Mouse (Mus musculus): ENCODE measurements around the gene Elfn2. TPM values are rescaled to one million over a fixed set of nuclear protein-coding genes. Genes with fewer than 3 reads are reported as not detected.

Gene Elfn2
- total and polyA plus RNA-seq, 2 experiments, result not detected

DNA sequence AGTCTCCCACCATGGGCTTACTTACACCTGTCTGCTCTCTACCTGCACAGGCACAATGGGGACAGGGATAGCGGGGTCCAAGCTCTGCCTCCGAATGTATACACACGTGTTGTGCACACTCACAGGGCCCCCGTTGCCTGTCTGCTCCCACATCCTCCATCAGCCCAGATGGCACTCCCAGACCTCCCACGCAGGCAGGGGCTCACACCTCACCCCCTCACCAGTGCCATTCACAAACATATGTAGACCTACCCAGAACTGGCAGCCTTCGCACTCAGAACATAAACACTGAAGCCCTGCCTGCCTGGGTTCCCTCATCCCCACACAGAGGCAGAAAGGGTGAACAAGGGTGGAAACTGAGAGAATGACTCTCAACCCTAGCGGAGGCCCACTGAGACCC is 6.6 kb downstream of the Elfn2 start:
- Histone ChIP-seq H3K36me3 (ENCODE audit: control insufficient read depth, insufficient read depth, low read length) (no peaks in the 10 kb centered on the region), H3K4me3 (ENCODE audit: insufficient read depth, low read depth, low read length) (no peak overlapping the region), H3K27me3 (ENCODE audit: control insufficient read depth, insufficient read depth, low read length) (peaks cover 6% of the 10 kb centered on the region; the same call in 1 of the 2 replicates), H3K9ac (ENCODE audit: low read depth, low read length) (no peak overlapping the region), H3K79me2 (ENCODE audit: control insufficient read depth, insufficient read depth, low read length) (no peaks in the 10 kb centered on the region), H3K4me1 (ENCODE audit: control insufficient read depth, insufficient read depth, low read length) (no peaks in the 10 kb centered on the region), H3K27ac (replicated peaks; ENCODE audit: insufficient read depth, low read depth, low read length) (no peak overlapping the region)
- TF ChIP-seq POLR2A (IDR thresholded peaks at IDR 0.05; ENCODE audit: extremely low read depth, insufficient read depth, low read length) (no peak), CTCF (IDR thresholded peaks at IDR 0.05; ENCODE audit: low read depth, low read length) (no peak)
- 79% methylated on average over 7 of the region's 7 CpGs for WGBS
- DNase-seq (ENCODE audit: extremely low read depth, low read depth, low spot score), result no peak

DNA sequence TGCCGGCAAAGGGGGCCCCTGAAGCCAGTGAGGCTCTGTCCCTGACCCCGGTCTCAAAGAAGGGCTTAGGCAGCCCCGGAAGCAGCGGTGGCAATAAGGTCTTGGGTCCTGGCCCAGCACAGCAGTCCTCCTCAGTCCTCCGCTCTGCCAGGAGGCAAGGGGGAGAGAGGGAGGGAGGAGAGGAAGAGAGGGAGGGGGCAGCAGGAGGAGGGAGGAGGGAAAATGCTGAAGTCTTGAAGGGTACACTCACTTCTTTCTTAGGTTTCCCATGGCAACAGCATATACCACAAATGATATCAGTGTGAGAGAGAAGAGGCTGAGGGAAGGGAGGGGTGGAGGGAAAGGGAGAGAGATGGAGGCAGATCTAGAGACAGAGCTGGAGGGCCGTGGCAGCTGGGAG is 7.9 kb downstream of the Elfn2 start:
- Histone ChIP-seq H3K27me3 (ENCODE audit: control insufficient read depth, insufficient read depth, low read length) (peaks cover 6% of the 10 kb centered on the region; the same call in 1 of the 2 replicates), H3K27ac (replicated peaks; ENCODE audit: insufficient read depth, low read depth, low read length) (no peak overlapping the region), H3K4me3 (ENCODE audit: insufficient read depth, low read depth, low read length) (no peak overlapping the region), H3K36me3 (ENCODE audit: control insufficient read depth, insufficient read depth, low read length) (no peaks in the 10 kb centered on the region), H3K79me2 (ENCODE audit: control insufficient read depth, insufficient read depth, low read length) (no peaks in the 10 kb centered on the region), H3K9ac (ENCODE audit: low read depth, low read length) (no peak overlapping the region), H3K4me1 (ENCODE audit: control insufficient read depth, insufficient read depth, low read length) (no peaks in the 10 kb centered on the region)
- no peak for DNase-seq (ENCODE audit: extremely low read depth, low read depth, low spot score)
- WGBS, result 49% methylated on average over 6 of the region's 6 CpGs
- TF ChIP-seq POLR2A (IDR thresholded peaks at IDR 0.05; ENCODE audit: extremely low read depth, insufficient read depth, low read length) (no peak), CTCF (IDR thresholded peaks at IDR 0.05; ENCODE audit: low read depth, low read length) (no peak)

DNA sequence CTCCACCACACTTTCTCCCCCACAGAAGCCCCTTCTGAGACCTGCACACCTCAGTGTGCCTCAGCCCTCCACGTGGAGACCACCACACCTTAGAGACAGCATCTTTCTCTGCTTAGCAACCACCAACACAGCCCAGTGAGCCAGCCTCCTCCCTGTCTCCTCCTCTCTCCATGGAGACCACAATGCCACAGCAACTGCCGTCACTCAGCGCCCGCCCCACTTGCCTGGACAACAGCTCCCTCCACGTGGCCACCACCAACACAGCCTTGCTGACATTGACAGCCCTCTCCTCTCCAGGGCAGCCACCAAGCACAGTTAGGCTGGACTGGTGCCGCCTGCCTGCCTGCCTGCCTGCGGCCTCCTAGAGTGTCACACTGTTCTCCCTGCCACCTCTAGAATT is 8.8 kb downstream of the Elfn2 start:
- Histone ChIP-seq H3K4me1 (ENCODE audit: control insufficient read depth, insufficient read depth, low read length) (no peaks in the 10 kb centered on the region), H3K36me3 (ENCODE audit: control insufficient read depth, insufficient read depth, low read length) (no peaks in the 10 kb centered on the region), H3K27ac (replicated peaks; ENCODE audit: insufficient read depth, low read depth, low read length) (no peak overlapping the region), H3K79me2 (ENCODE audit: control insufficient read depth, insufficient read depth, low read length) (no peaks in the 10 kb centered on the region), H3K27me3 (ENCODE audit: control insufficient read depth, insufficient read depth, low read length) (peaks cover 6% of the 10 kb centered on the region; the same call in 1 of the 2 replicates), H3K9ac (ENCODE audit: low read depth, low read length) (no peak overlapping the region), H3K4me3 (ENCODE audit: insufficient read depth, low read depth, low read length) (no peak overlapping the region)
- 33% methylated on average over 7 of the region's 7 CpGs for WGBS
- TF ChIP-seq POLR2A (IDR thresholded peaks at IDR 0.05; ENCODE audit: extremely low read depth, insufficient read depth, low read length) (no peak), CTCF (IDR thresholded peaks at IDR 0.05; ENCODE audit: low read depth, low read length) (no peak)
- no peak for DNase-seq (ENCODE audit: extremely low read depth, low read depth, low spot score)

DNA sequence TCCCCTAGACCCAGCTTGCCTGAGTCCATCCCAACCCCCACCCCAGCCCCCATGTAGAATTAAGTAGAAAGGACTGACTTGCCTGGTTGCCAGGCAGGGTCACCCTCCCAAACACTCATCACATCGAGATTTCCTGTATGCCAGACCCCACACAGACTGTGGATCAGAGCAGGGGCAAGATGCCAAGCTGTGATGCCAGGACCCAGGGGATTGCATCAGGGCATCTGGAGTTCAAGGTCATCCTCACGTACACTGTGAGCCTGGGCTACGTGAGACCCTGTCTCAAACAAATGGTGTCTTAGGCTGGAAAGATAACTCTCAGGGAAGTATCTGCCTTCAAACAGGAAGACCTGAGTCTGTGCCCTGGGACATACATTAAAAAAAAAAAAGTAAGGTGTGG is 11.9 kb downstream of the Elfn2 start:
- Histone ChIP-seq H3K27me3 (ENCODE audit: control insufficient read depth, insufficient read depth, low read length) (no peaks in the 10 kb centered on the region), H3K27ac (replicated peaks; ENCODE audit: insufficient read depth, low read depth, low read length) (no peak overlapping the region), H3K36me3 (ENCODE audit: control insufficient read depth, insufficient read depth, low read length) (no peaks in the 10 kb centered on the region), H3K79me2 (ENCODE audit: control insufficient read depth, insufficient read depth, low read length) (no peaks in the 10 kb centered on the region), H3K4me1 (ENCODE audit: control insufficient read depth, insufficient read depth, low read length) (no peaks in the 10 kb centered on the region), H3K4me3 (ENCODE audit: insufficient read depth, low read depth, low read length) (no peak overlapping the region), H3K9ac (ENCODE audit: low read depth, low read length) (no peak overlapping the region)
- 15% methylated on average over 3 of the region's 3 CpGs for WGBS
- TF ChIP-seq CTCF (IDR thresholded peaks at IDR 0.05; ENCODE audit: low read depth, low read length) (no peak), POLR2A (IDR thresholded peaks at IDR 0.05; ENCODE audit: extremely low read depth, insufficient read depth, low read length) (no peak)
- DNase-seq (ENCODE audit: extremely low read depth, low read depth, low spot score), result no peak

DNA sequence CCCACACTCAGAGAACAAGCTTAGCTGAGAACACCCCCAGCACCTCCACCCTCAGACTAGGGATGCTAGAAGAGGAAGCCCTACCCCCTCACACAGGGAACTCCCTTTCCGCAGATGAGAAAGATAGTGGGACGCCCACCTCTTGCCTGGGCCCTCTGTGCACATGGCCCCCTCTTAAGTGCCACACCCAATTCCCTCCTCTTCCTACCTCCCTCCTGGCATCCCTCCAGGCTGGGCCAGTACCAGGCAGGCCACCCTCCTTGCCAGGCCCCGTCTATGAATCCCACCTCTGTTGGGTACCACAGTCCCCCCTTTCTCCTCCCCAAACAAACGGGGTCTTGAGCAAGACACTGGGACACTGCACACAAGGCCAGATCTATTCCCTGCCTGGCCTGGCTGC is 13.7 kb downstream of the Elfn2 start:
- no peaks in the 10 kb centered on the region for H3K79me2 ChIP-seq (ENCODE audit: control insufficient read depth, insufficient read depth, low read length)
- no peak overlapping the region for H3K9ac ChIP-seq (ENCODE audit: low read depth, low read length)
- no peaks in the 10 kb centered on the region for H3K4me1 ChIP-seq (ENCODE audit: control insufficient read depth, insufficient read depth, low read length)
- DNase-seq (ENCODE audit: extremely low read depth, low read depth, low spot score), result no peak
- no peak overlapping the region for H3K4me3 ChIP-seq (ENCODE audit: insufficient read depth, low read depth, low read length)
- WGBS, result 68% methylated on average over 4 of the region's 4 CpGs
- H3K27ac ChIP-seq (replicated peaks; ENCODE audit: insufficient read depth, low read depth, low read length), result no peak overlapping the region
- no peaks in the 10 kb centered on the region for H3K36me3 ChIP-seq (ENCODE audit: control insufficient read depth, insufficient read depth, low read length)
- H3K27me3 ChIP-seq (ENCODE audit: control insufficient read depth, insufficient read depth, low read length), result no peaks in the 10 kb centered on the region
- no peak for TF ChIP-seq POLR2A (IDR thresholded peaks at IDR 0.05; ENCODE audit: extremely low read depth, insufficient read depth, low read length)
- TF ChIP-seq CTCF (IDR thresholded peaks at IDR 0.05; ENCODE audit: low read depth, low read length), result no peak

DNA sequence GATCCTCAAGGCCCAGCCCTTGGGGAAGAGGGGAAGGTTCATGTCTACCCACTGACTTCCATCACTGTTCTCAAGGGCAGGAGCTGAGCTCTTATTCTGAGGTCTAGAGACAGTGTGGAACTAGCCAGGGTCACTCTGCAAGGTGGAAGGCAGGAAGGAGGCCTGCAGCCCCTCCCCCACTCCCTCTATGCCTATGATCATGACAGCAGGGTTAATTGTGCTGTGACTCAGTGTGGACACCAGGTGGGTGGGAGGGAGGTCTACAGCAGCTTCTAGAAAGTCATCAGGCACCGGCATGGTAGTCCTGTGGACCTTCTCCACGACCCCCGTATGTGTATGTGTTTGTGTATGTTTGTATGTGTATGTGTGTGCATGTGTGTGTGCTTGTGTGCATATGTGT is 14.6 kb downstream of the Elfn2 start:
- WGBS, result 94% methylated on average over 3 of the region's 3 CpGs
- H3K79me2 ChIP-seq (ENCODE audit: control insufficient read depth, insufficient read depth, low read length), result no peaks in the 10 kb centered on the region
- no peaks in the 10 kb centered on the region for H3K4me1 ChIP-seq (ENCODE audit: control insufficient read depth, insufficient read depth, low read length)
- DNase-seq (ENCODE audit: extremely low read depth, low read depth, low spot score), result no peak
- no peaks in the 10 kb centered on the region for H3K36me3 ChIP-seq (ENCODE audit: control insufficient read depth, insufficient read depth, low read length)
- no peak overlapping the region for H3K4me3 ChIP-seq (ENCODE audit: insufficient read depth, low read depth, low read length)
- H3K27ac ChIP-seq (replicated peaks; ENCODE audit: insufficient read depth, low read depth, low read length), result no peak overlapping the region
- no peak overlapping the region for H3K9ac ChIP-seq (ENCODE audit: low read depth, low read length)
- TF ChIP-seq CTCF (IDR thresholded peaks at IDR 0.05; ENCODE audit: low read depth, low read length) (no peak), POLR2A (IDR thresholded peaks at IDR 0.05; ENCODE audit: extremely low read depth, insufficient read depth, low read length) (no peak)
- no peaks in the 10 kb centered on the region for H3K27me3 ChIP-seq (ENCODE audit: control insufficient read depth, insufficient read depth, low read length)

All from liver, adult 2 months (tissue).